In the genomic region with DNA sequence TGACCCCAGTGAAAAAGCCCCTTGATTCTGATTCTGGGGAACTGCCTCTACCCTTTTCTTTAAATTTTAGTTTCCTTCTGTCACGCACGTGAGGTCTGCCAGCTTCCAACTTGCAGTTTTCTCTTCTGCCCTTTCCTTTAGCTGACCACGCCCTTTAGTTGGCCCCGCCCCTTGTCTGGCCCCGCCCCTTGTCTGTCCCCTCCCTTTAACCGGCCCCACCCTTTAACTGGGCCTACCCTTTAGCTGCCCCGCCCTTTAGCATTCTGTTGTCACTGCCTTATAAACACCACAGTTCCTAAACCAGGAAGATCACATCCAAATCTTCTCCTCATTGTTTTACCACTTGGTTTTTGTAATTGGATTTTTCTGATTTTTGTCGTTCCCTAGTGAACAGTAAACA, we compare ENCODE assay signal across 12 mouse cellular contexts. TPM values are rescaled to one million over a fixed set of nuclear protein-coding genes. Genes with fewer than 3 reads are reported as not detected.
DNase-seq lines count a peak whose midpoint lies in the region; ATAC-seq and TF ChIP-seq lines count a peak whose summit lies in the region.
"Had no signal": no experiment of that assay in that cellular context is flagged by ENCODE, and none has a peak within 500 bp of the region (broad histone marks: within the 10 kb centered on the region; RNA-seq: fewer than 3 reads in every experiment).

No protein-coding gene starts in this region.

- ATAC-seq in erythroblast, adult 5-6 weeks (replicated peaks; ENCODE audit: low FRiP score, poor library complexity, severe bottlenecking) = peak; percentile 73
- ATAC-seq in megakaryocyte progenitor cell, adult 5-6 weeks (replicated peaks; ENCODE audit: poor library complexity) = peak; percentile 71

- H3K4me3 ChIP-seq in gastrocnemius, adult 2 months = no peak overlapping the region

- peak overlapping the region; percentile 35; the same call in 1 of the 2 replicates for H3K27ac ChIP-seq in gastrocnemius, adult 2 months
- H3K27ac ChIP-seq: kidney, postnatal 0 days; macrophage had no signal

- TF ChIP-seq CTCF in gastrocnemius, adult 2 months (IDR thresholded peaks at IDR 0.05) = no peak

- intact Hi-C loops in gastrocnemius, adult 2 months (cut with DNase I) = no loop called here

- no peak for DNase-seq in gastrocnemius, adult 2 months
- DNase-seq in gastrocnemius, adult 18-20 months (ENCODE audit: low spot score) = no peak
- peak; percentile 51 for DNase-seq in A20 (ENCODE audit: low read depth, low spot score)
- DNase-seq in cerebellum, postnatal 25 days = no peak
- DNase-seq in ovary, postnatal 14 days (ENCODE audit: low spot score) = no peak
- DNase-seq in frontal cortex, adult 2 months (ENCODE audit: extremely low spot score in 1 of 2, low spot score in 1 of 2) = no peak
- DNase-seq: adrenal gland, postnatal 25 days; cerebellum, postnatal 36 days had no signal

RNA-seq across cellular contexts. Expression of a gene that starts 41.2 kb away (rescaled TPM):
- 100 to 1,000 TPM in 1 of 2 experiments, 10 to 100 TPM in 1; 94.2 to 115 TPM for total RNA-seq in gastrocnemius, adult 2 months (2021)
- total RNA-seq in gastrocnemius, adult 18-20 months (2021) = 100 to 1,000 TPM in 1 of 2 experiments, 10 to 100 TPM in 1; 87.0 to 114 TPM
- 16.5 and 19.6 TPM in 2 replicates for total RNA-seq in erythroblast, adult 5-6 weeks (2015; ENCODE audit: low replicate concordance)
- total RNA-seq in erythroblast, adult 5-6 weeks (2017; ENCODE audit: low replicate concordance) = 18.6 and 35.5 TPM in 2 replicates
- 27.7 and 28.2 TPM in 2 replicates for total RNA-seq in megakaryocyte progenitor cell, adult 5-6 weeks (2015)
- total RNA-seq in megakaryocyte progenitor cell, adult 5-6 weeks (2017) = 18.2 and 21.6 TPM in 2 replicates
- polyA plus RNA-seq in frontal cortex, adult 2 months (2012; rRNA removed) = 22.6 and 23.7 TPM in 2 replicates
